Mouse (Mus musculus) brain, adult 2 months (tissue): ENCODE measurements around the gene Paxbp1.
A peak's percentile ranks its signal among the peaks of the same experiment; 100 is the strongest.

ENCODE experiments used
- DNase-seq: peaks from one replicate; pipeline ENCODE4 v3.0.0; 2011; ENCODE audit warnings: low read depth, low spot score

Paxbp1 gene

GRCm38 (mm10) chr16:90997822-90998221, 46.5 kb downstream of the Paxbp1 start:
- DNase-seq: peak; percentile 79

DNA sequence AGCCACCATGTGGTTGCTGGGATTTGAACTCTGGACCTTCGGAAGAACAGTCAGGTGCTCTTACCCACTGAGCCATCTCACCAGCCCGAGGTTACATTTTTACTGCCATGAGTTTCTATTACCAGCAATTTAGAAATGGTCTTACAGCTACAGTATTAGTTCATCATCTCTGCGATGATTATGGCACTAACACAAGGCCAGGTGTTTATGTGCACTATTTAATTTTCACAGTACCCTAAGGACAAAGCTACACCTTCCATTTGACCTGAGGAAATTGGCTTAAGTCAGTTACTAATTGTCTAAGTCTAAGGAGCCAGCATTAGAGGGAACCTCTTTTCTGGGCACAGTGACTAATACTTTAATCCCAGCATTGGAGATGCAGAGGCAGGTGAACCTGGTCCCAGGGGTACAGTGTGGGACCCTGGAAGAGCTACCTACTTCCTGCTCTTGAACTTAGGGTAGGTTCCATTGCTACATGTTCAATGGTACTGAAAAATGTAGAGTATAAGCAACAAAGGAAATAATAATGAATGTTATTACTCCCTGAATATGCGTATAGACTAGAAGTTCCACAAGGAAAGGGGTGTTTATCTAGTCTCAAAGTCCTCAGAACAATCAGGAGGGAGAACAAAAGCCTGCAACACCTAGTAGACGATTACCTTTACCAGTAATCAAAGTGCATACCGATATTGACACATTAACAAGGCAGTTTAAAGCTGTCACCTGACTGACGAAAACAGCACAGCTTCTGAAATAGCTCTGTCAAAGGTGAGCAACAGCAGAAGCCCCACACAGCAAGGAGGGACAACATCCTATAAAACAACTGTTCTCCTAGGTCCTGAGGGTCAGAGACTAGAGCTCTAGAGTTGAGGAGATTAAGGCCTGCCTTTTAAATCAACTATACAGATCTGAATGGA, 47.8 kb downstream of the Paxbp1 start:
- no peak for DNase-seq

GRCm38 (mm10) chr16:90995498-90995897, 48.8 kb downstream of the Paxbp1 start:
- DNase-seq: no peak

- peak; percentile 35 for DNase-seq
These were observed 49.3 kb downstream of the Paxbp1 start for GRCm38 (mm10) chr16:90995023-90995422.

- DNase-seq: no peak
These were observed 55.2 kb downstream of the Paxbp1 start for GRCm38 (mm10) chr16:90989162-90989561.

GRCm38 (mm10) chr16:90988665-90989064, 55.7 kb downstream of the Paxbp1 start:
- DNase-seq: no peak

- no peak for DNase-seq
These were observed 56.3 kb downstream of the Paxbp1 start for GRCm38 (mm10) chr16:90988039-90988438.

DNA sequence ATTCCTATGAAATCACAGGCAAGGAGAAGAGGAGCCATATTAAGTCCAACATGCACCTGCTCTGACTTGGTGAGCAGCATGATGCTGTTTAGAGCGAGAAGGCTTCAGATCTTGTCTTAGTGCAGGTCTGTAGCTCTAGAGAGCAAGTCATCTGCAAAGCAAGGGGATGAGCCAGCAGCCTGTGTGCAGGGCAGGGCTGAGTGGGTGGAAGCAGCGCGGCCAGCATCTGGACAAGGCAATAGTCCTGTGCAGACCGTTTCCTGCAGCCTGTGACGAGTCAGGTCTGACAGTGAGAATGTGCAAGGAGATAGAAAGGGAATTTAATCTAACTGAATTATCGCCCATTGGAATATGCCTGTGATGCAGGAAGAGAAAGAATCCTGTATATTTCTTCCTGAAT, 73.3 kb downstream of the Paxbp1 start:
- peak; percentile 49 for DNase-seq

GRCm38 (mm10) chr16:90966241-90966640, 78.1 kb downstream of the Paxbp1 start:
- peak; percentile 36 for DNase-seq

- DNase-seq: no peak
These were observed 80.0 kb downstream of the Paxbp1 start for GRCm38 (mm10) chr16:90964302-90964701.
